Mouse (Mus musculus): ENCODE results near the gene Pnlip. TPM values are rescaled to one million over a fixed set of nuclear protein-coding genes. Genes with fewer than 3 reads are reported as not detected.

The Pnlip gene
- polyA plus RNA-seq (2014; fragmentation: Illumina TruSeq; extraction: RNeasy Lipid Tissue Mini Kit (QIAGEN cat#74804)) = 0.74 TPM

GRCm38 (mm10) chr19:58652198-58652597, at the start of gene Pnlip:
Gene Pnlip (plus strand): TSS chr19:58652498.

DNA sequence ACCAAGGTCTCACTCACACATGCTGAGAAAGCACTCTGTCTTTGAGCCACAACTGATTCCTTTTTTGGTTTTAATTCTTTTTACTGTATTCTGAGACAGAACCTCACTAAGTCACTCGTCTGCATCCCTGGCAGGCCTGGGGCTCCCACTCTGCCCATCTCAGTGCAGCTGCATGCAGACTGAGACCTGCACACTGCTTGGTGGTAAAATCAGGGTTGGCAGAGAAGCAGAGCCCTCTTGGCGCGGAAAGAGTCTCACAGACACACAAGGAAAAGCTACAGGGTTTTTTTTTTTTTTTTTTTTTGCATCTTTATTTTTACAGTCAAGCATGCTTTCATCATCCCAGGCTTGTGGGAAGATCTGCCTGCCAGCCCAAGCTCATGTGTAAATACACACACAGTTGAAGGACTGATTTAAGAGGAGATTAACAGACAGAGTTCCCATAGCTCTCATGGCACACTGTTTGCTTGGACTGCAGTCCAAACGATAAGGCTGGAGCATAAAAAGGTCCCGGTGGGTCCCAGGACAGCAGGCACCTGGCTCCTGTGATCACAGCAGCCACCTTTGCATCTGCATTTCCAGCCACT, 76.2 kb downstream of the Pnlip start, which contains the start of gene Pnliprp1:
Gene Pnliprp1 (plus strand): TSS at position 443 of the 587 bp plus-strand sequence.

Other genes with a start within 250 kb of the Pnlip start
- 4.0 TPM for gene Gfra1, start 196.6 kb upstream of the Pnlip start, polyA plus RNA-seq (2014; fragmentation: Illumina TruSeq; extraction: RNeasy Lipid Tissue Mini Kit (QIAGEN cat#74804))
- 1.8 TPM for gene Ccdc172, start 140.5 kb upstream of the Pnlip start, polyA plus RNA-seq (2014; fragmentation: Illumina TruSeq; extraction: RNeasy Lipid Tissue Mini Kit (QIAGEN cat#74804))
- not detected for gene Pnliprp1, start 76.4 kb downstream of the Pnlip start, polyA plus RNA-seq (2014; fragmentation: Illumina TruSeq; extraction: RNeasy Lipid Tissue Mini Kit (QIAGEN cat#74804))
- not detected for gene Pnliprp2, start 107.2 kb downstream of the Pnlip start, polyA plus RNA-seq (2014; fragmentation: Illumina TruSeq; extraction: RNeasy Lipid Tissue Mini Kit (QIAGEN cat#74804))
- not detected for gene 1700019N19Rik, start 142.0 kb downstream of the Pnlip start, polyA plus RNA-seq (2014; fragmentation: Illumina TruSeq; extraction: RNeasy Lipid Tissue Mini Kit (QIAGEN cat#74804))

Data from ovary, adult 10 weeks (tissue).